Mouse (Mus musculus) olfactory bulb, adult 2 months (tissue): ENCODE data around the gene Gna12. TPM values are rescaled to one million over a fixed set of nuclear protein-coding genes. Genes with fewer than 3 reads are reported as not detected.

Source experiments
- H3K27ac ChIP-seq: fragments of 200-500 bp; 2 replicates; pipeline ENCODE4 v1.5.1; 2012; ENCODE audit warnings: low read depth, low read length; ENCODE audit not compliant: insufficient read depth
- H3K4me1 ChIP-seq: fragments of 200-500 bp; 2 replicates; pipeline ENCODE4 v1.6.1; 2012; ENCODE audit warnings: low read length; ENCODE audit not compliant: control insufficient read depth, insufficient read depth
- H3K4me3 ChIP-seq: fragments of 200-500 bp; 2 replicates; pipeline ENCODE4 v1.5.1; 2012; ENCODE audit warnings: mild to moderate bottlenecking, low read depth, low read length, moderate library complexity; ENCODE audit not compliant: insufficient read depth
- CTCF ChIP-seq: fragments of 200-500 bp; IDR thresholded peaks from 2 replicates; pipeline ENCODE4 v1.5.1; 2012; ENCODE audit warnings: low read depth, mild to moderate bottlenecking, low read length, moderate library complexity; ENCODE audit not compliant: insufficient read depth
- POLR2A ChIP-seq: fragments of 200-500 bp; IDR thresholded peaks from 2 replicates; pipeline ENCODE4 v1.6.1; 2012; ENCODE audit warnings: mild to moderate bottlenecking, low read depth, low read length, moderate library complexity; ENCODE audit not compliant: insufficient read depth
- WGBS: fragments of 180-500 bp; shearing (Covaris S2); methylation state at CpG from one replicate; pipeline ENCODE4 v1.1.7; 2018; 5-methylcytosine and 5-hydroxymethylcytosine counted together
- polyA plus RNA-seq: library from polyadenylated mRNA; stranded (reverse); fragments of >200 nt; gene quantifications from 2 replicates; pipeline ENCODE4 v1.2.4, GENCODE M21; 2012; ENCODE audit warnings: low replicate concordance; ENCODE audit not compliant: missing spikeins, insufficient read depth, insufficient read length

Gna12 gene
- polyA plus RNA-seq, 1 experiment: not detected

GRCm38 (mm10) chr5:140794753-140795152 is 35.5 kb downstream of the Gna12 start:
- WGBS: 58% methylated on average over 3 of the region's 3 CpGs
- TF ChIP-seq CTCF: no peak
- TF ChIP-seq POLR2A: no peak
- Histone ChIP-seq H3K4me3 (no peak overlapping the region), H3K27ac (no peak overlapping the region), H3K4me1 (peaks cover 25% of the 10 kb centered on the region)

DNA sequence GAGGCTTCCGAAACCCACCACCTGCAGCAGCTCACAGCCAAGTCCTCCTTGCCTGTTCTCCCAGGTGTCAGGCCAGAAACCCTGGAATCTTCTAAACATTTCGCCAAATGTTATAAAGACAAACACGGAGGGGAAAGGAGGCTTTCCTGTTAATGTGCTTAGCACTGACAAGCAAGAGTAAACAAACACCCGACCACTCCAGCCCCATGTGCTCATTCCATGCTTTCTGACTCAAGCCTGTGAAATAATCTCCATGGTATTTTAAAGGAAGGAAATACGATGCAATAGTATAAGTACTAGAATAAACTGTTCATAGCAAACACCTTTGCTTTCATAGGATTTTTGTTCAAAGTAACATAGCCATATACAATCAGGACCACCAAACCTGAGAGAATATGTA is 38.0 kb downstream of the Gna12 start:
- Histone ChIP-seq H3K4me3 (no peak overlapping the region), H3K4me1 (peaks cover 23% of the 10 kb centered on the region), H3K27ac (no peak overlapping the region)
- 49% methylated on average over 5 of the region's 5 CpGs for WGBS
- TF ChIP-seq CTCF: no peak
- TF ChIP-seq POLR2A: no peak

- no peak for TF ChIP-seq CTCF
- TF ChIP-seq POLR2A: no peak
- Histone ChIP-seq H3K4me1 (peaks cover 26% of the 10 kb centered on the region), H3K27ac (peak overlapping the region; percentile 38; the same call in 1 of the 2 replicates), H3K4me3 (no peak overlapping the region)
- 51% methylated on average over 9 of the region's 9 CpGs for WGBS
Observed at GRCm38 (mm10) chr5:140790937-140791877, 39.0 kb downstream of the Gna12 start.

DNA sequence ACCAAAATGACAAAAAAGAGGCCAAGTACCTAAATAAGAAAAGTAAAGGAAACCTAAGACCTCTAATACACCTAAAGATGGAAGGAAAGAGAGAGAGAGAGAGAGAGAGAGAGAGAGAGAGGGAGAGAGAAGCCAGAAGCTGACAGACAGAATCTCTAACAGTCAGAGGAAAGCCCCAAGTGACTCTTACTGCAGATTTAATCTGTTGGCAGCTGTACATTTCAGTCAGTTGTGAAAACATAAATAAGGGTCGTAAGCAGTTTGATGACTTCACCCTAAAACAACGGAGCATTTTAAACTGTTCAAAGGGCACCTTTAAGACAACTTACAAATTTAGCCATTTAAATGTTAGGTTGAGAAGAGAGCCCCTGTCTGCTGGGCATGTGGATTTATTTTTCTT is 39.8 kb downstream of the Gna12 start:
- WGBS: 48% methylated on average over 2 of the region's 2 CpGs
- H3K4me3 ChIP-seq: no peak overlapping the region
- TF ChIP-seq CTCF (no peak), POLR2A (no peak)
- no peak overlapping the region for H3K27ac ChIP-seq
- H3K4me1 ChIP-seq: peaks cover 28% of the 10 kb centered on the region

- no peak for TF ChIP-seq POLR2A
- TF ChIP-seq CTCF: no peak
- no peak overlapping the region for H3K4me3 ChIP-seq
- H3K4me1 ChIP-seq: peaks cover 28% of the 10 kb centered on the region
- H3K27ac ChIP-seq: no peak overlapping the region
Observed at GRCm38 (mm10) chr5:140789561-140789960, 40.7 kb downstream of the Gna12 start.

DNA sequence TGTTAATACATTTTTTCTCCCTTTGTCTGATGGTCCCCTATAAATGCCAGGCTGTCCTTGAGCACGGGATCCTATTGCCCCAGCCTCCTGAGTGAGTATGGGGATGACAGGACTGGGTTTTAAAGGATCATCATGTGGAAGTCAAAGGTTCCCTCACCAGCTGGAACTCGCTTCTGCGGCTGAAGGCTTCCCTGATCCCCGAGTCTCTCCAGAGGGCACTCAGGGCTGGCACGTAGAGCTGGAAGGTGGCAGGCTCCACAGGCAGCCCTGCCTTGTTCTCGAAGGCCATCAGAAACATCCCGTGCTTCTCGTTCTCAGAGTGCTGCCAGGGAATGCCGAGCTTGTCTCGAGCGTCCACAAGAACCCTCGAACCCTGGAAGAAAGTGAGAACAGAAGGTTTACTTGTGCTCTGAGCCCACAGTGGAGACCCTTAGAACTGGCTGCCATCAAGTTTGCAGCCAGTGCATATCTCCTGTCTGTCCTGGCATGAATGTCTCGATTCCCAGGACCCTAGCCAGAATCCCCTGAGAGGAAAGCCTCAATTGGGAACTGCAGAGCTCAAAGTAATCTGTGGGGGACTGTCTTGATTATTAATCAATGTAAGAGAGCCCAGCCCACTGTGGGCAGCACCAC is 44.9 kb downstream of the Gna12 start:
- WGBS: 66% methylated on average over 13 of the region's 13 CpGs
- TF ChIP-seq CTCF: no peak
- no peak for TF ChIP-seq POLR2A
- H3K4me3 ChIP-seq: no peak overlapping the region
- no peak overlapping the region for H3K27ac ChIP-seq
- H3K4me1 ChIP-seq: peaks cover 21% of the 10 kb centered on the region

DNA sequence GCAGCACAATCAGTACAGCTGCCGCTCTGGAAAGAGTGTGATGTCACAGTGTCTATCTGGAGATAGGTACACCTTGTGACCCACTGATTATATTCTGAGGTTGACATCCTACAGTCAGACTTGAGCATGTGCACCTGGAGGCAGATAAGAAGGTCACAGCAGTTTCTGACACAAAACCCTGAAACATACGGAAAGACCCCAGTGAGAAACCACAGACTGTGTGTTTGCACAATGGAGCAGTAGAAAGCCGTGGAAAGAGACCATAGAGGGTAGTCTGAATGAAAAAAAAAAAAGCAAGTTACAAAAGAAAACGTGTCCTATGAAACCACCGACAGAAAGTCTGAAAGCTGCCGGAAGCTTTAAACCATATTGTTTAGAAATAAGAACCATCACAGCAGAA is 45.9 kb downstream of the Gna12 start:
- H3K27ac ChIP-seq: no peak overlapping the region
- no peak for TF ChIP-seq POLR2A
- TF ChIP-seq CTCF: no peak
- 86% methylated on average over 6 of the region's 6 CpGs for WGBS
- H3K4me1 ChIP-seq: peaks cover 19% of the 10 kb centered on the region
- H3K4me3 ChIP-seq: no peak overlapping the region

DNA sequence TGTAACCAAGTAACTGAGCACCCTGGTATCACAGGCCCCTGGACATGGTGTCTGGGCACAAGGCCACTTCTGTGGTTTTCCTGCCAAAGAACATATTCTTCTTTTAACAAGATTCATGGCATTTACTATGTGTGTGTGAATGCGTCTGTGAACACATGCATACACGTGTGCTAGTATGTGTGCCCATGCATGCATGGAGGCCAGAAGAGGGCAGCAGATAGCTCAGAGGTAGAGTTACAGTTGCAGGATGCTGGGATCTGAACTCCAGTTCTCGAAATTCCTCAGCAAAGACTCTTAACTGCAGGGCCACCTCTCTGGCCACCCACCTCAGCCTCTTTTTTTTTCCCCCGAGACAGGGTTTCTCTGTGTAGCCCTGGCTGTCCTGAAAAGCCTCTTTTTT is 46.7 kb downstream of the Gna12 start:
- WGBS: 92% methylated on average over 4 of the region's 4 CpGs
- H3K27ac ChIP-seq: no peak overlapping the region
- H3K4me1 ChIP-seq: peaks cover 14% of the 10 kb centered on the region
- H3K4me3 ChIP-seq: no peak overlapping the region
- TF ChIP-seq CTCF (no peak), POLR2A (no peak)
